Mouse (Mus musculus): ENCODE results near the gene Ccdc96.

DNA sequence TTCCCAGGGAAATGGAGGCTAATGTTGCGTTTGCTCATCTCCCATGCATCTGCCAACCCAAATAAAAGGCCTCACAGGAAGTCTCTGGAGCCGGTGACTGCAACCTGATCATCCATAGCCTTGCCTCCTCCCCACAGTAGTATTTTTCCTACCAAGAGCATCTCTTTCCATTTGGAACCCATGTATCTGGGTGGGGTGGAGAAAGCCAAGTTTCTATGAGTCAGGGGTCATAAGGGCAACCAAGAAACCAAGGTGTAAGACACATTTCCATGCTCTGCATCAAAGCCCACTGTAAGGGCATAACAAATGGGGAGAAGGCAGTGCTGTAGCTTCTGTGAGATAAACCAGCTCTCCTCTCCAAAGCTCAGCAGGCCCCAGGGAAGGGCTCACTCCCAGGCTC is 23.2 kb upstream of the Ccdc96 start:
- TF ChIP-seq CTCF (IDR thresholded peaks at IDR 0.05; ENCODE audit: borderline replicate concordance, extremely low read depth, insufficient read depth, insufficient read length) (no peak), POLR2A (IDR thresholded peaks at IDR 0.05; ENCODE audit: borderline replicate concordance, extremely low read depth, insufficient read depth, insufficient read length, poor library complexity, severe bottlenecking) (no peak)
